Mouse (Mus musculus) midbrain, embryonic 12.5 days (tissue): ENCODE results near the gene Odf2. TPM values are rescaled to one million over a fixed set of nuclear protein-coding genes. Genes with fewer than 3 reads are reported as not detected.

Experiments
- microRNA-seq: library from miRNA; unstranded; fragments of <30 nt; microRNA quantifications from one replicate; pipeline ENCODE4, GENCODE M21; 2017
- polyA plus RNA-seq: library from polyadenylated mRNA; unstranded; fragments of >200 nt; fragmentation: Nextera tagmentation; extraction: Ambion mirVana; gene quantifications from 2 replicates; pipeline ENCODE4 v1.2.1, GENCODE M21; 2016

Gene Odf2
- polyA plus RNA-seq, 1 experiment from 2014 or later = 108 TPM

Small RNAs within 50 kb of the gene (microRNA-seq; reads per million reads assigned to microRNA genes)
- gene Mir219a-2 (not detected), gene Mir219b (not detected)

Other genes starting within 250 kb of the Odf2 start
- gene Gm13420, start 137.5 kb upstream of the Odf2 start, polyA plus RNA-seq = not detected in 2 replicates
- gene Gm13547, start 129.9 kb upstream of the Odf2 start, polyA plus RNA-seq = 0.85 TPM in 1 of 2 replicates, not detected in the other
- 25.0 and 33.2 TPM in 2 replicates for gene Coq4, start 101.7 kb upstream of the Odf2 start, polyA plus RNA-seq
- gene Trub2, start 100.7 kb upstream of the Odf2 start, polyA plus RNA-seq = 47.1 and 50.3 TPM in 2 replicates
- 26.2 and 27.8 TPM in 2 replicates for gene Slc27a4, start 86.6 kb upstream of the Odf2 start, polyA plus RNA-seq
- gene Urm1, start 69.1 kb upstream of the Odf2 start, polyA plus RNA-seq = 15.3 and 19.0 TPM in 2 replicates
- gene Cercam, start 20.1 kb upstream of the Odf2 start, polyA plus RNA-seq = 22.3 and 22.6 TPM in 2 replicates
- gene Gle1, start 46.2 kb downstream of the Odf2 start, polyA plus RNA-seq = 73.1 and 77.8 TPM in 2 replicates
- gene Sptan1, start 76.3 kb downstream of the Odf2 start, polyA plus RNA-seq = 166 and 169 TPM in 2 replicates
- 38.0 and 39.1 TPM in 2 replicates for gene Wdr34, start 159.7 kb downstream of the Odf2 start, polyA plus RNA-seq
- 627 and 693 TPM in 2 replicates for gene Set, start 168.2 kb downstream of the Odf2 start, polyA plus RNA-seq
- 8.7 and 9.2 TPM in 2 replicates for gene Pkn3, start 188.5 kb downstream of the Odf2 start, polyA plus RNA-seq
- 22.8 and 23.9 TPM in 2 replicates for gene Zdhhc12, start 204.4 kb downstream of the Odf2 start, polyA plus RNA-seq
- gene Zer1, start 235.4 kb downstream of the Odf2 start, polyA plus RNA-seq = 11.6 and 11.7 TPM in 2 replicates
- 11.2 and 12.9 TPM in 2 replicates for gene Tbc1d13, start 244.5 kb downstream of the Odf2 start, polyA plus RNA-seq